Mouse (Mus musculus) adrenal gland, postnatal 36 days (tissue): Measurements from ENCODE around the gene Wnt4. TPM values are rescaled to one million over a fixed set of nuclear protein-coding genes. Genes with fewer than 3 reads are reported as not detected.

ENCODE experiments used
- DNase-seq, 2 experiments: peaks; one replicate each; pipeline ENCODE4 v3.0.0; 2021; ENCODE audit warnings: mixed read lengths in 1 of 2
- total RNA-seq, 2 experiments: library from RNA; stranded (reverse); gene quantifications; 2 replicates each; pipeline ENCODE4 v1.2.3; 2021

The Wnt4 gene
- total RNA-seq, 2 experiments from 2014 or later: 85.4 to 96.6 TPM

GRCm38 (mm10) chr4:137305831-137306576 is 28.7 kb downstream of the Wnt4 start:
- no peak for DNase-seq

DNA sequence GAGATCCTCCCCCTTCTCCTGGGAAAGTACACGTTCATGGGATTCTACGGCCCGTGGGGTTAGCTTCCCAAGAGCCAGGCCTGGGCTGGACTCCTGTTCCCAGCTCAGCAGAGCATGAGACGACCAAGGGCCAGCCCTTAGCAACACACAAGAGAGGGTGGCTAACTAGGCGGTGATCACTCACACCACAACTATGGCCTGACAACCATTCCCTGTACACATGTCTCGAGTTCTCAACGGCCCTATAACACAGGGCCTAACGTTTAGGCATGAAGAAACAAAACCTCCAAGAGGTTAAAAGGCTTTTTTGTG is 29.2 kb downstream of the Wnt4 start:
- no peak for DNase-seq

- DNase-seq: no peak
Measured at GRCm38 (mm10) chr4:137306991-137307706, 29.9 kb downstream of the Wnt4 start.

DNA sequence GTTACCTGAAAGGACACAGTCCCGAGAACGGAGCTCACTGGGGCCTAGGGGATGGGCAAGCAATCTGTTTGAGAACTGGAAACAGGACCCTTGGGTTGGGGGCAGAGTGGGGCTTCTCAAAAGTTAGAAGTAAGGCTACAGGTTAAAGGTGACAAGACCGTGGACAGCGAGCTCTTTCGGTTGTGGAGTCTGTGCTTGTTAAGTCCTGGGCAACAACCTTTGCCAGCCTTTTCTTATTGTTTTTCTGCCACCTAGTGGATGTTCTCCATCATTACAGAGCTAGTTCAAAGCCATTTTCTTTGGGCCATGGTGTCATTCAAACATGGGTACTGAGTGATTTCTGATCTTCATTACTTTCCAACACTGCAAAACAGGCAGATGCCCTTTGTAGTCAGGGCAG is 31.1 kb downstream of the Wnt4 start:
- no peak for DNase-seq

DNA sequence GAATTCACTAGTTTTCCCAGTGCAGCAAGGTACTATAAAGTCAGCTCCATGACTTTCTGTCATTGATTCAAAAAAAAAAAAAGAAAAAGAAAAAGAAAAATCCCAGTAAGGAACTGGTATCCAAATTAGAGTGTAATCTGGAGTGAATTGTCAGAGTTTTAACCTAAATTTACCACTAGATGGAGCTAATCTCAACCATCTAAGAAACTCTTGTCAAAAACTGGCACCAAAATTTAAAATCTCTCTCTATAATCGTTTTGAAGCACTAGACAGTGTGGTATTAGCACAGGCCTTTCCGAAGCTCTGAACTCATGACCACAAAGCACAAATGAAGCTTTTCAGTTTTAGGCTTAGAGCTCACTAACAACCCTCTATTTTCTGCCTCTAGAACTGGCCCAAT is 36.2 kb downstream of the Wnt4 start:
- no peak for DNase-seq

- no peak for DNase-seq
Measured at GRCm38 (mm10) chr4:137314561-137314960, 37.3 kb downstream of the Wnt4 start.

DNA sequence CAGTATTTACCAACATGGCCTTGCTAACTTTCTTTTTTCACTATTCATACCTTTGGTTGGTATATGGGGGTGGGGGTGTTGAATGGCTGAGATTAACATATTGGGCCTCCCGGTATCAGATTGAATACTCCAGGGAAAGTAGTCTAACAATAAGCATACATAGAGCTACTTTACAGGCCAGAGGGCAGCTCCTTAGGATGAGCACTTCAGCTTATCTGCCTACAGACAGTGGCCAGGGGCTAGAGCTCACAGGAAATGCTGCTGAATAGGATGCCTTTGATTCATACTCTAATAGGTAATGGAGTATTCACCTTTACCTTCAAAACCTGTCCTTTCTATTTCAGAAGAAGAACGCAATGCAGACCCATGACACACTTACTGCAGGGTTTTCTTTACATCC is 37.8 kb downstream of the Wnt4 start:
- no peak for DNase-seq

GRCm38 (mm10) chr4:137316027-137316770 is 38.9 kb downstream of the Wnt4 start:
- DNase-seq: no peak

- DNase-seq: no peak
Measured at GRCm38 (mm10) chr4:137324926-137325325, 47.6 kb downstream of the Wnt4 start.

DNA sequence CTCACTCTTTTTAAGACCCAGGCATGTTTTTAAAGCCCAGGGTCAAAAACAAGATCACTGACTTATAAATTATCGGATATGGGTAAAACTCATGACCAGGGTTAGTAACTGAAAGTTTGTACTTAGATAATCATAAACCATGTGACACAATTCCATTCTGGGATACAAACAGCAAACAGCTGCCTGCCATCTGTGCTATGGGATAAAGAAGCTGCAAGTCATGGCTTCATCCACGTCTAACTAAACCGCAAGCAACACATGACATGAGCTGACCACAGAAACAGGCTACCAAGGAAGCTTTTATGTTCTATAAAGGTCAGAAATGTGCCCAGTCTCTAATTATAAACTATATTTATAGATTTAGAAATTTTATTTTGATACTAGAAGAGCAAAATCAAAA is 49.2 kb downstream of the Wnt4 start:
- no peak for DNase-seq

GRCm38 (mm10) chr4:137332051-137332450 is 54.8 kb downstream of the Wnt4 start:
- no peak for DNase-seq

GRCm38 (mm10) chr4:137336468-137336867 is 59.2 kb downstream of the Wnt4 start:
- DNase-seq: peak; percentile 35 to 43

DNA sequence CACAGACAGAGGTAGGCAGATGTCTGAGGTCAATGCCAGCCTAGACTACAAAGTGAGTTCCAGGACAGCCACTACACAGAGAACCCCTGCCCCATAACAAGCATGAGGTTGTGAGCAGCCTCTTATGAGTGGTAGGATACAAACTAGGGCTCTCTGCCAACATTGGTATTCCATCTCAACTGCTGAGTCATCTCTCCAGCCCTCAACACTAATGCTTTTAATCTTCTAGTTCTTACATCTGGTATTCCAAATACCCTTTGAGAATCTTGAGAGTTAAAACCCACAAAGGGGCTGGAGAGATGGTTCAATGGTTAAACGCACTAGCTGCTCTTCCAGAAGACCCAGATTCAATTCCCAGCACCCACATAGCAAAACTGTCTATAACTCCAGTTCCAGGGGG is 62.1 kb downstream of the Wnt4 start:
- DNase-seq: peak; percentile 31 to 32

DNA sequence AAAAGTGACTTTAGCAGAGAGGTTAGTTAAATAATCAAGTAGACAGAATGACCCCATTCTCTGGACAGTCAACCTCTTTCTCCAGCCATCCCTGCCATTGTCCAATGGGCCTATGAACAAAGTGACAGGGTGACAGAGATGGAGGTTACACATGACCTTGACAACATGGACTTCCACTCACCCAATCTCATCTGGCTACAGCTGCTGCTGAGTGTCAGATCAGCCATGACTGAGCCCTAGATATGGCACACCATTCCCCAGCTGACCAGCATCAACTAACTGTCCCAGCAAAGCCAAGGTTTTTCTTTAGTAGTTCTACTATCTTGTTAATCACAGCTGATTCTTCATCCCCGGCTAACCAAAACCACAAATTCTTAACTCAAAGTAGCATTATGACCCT is 65.5 kb downstream of the Wnt4 start:
- no peak for DNase-seq

DNA sequence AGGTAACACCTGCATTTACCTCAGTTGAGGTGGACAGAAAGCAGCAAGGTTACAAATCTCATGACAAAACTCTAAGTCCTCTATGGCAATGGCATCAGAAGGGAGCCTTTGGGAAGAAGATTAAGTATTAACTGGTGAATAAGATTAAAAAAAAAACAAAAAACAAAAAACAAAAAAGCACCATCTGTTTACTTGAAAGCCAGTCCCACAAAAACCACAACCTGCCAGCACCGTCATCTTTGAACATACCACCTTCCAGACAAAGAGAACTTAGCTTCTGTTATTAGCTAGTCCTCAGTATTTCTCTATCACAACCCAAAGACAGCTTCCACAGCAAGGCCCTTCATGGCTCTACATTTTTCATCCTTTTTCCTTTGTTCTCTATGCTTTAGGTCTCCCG is 67.8 kb downstream of the Wnt4 start:
- no peak for DNase-seq

DNA sequence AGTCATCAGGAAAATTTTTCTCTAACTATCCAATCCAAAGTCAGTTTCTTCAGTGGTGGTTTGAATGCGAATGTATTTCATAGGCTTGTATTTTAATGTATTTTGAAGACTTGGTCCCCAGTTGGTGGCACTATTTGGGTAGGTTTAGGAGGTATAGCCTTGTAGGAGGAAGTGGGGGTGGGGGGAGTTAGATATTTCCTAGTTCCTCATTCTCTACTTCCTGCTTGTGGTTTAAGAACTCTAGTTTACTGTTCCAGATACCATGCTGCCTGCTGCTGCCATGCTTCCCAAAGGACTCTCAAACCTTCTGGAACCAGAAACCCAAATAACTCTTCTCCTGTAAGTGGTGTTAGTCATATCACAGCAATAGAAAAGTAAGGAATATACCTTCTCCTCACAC is 68.5 kb downstream of the Wnt4 start:
- DNase-seq: no peak

Other genes with a start within 250 kb of the Wnt4 start
- 10 to 100 TPM in 1 of 2 experiments, 1 to 10 TPM in 1; 7.9 to 14.0 TPM for gene Zbtb40, start 228.7 kb upstream of the Wnt4 start, total RNA-seq
- 100 to 1,000 TPM; 436 to 446 TPM for gene Cdc42, start 80.2 kb downstream of the Wnt4 start, total RNA-seq
- not detected for gene Cela3a, start 132.3 kb downstream of the Wnt4 start, total RNA-seq
- gene Cela3b, start 153.1 kb downstream of the Wnt4 start, total RNA-seq: not detected
- not detected for gene 1700013G24Rik, start 175.8 kb downstream of the Wnt4 start, total RNA-seq
- 100 to 1,000 TPM; 141 to 263 TPM for gene Hspg2, start 191.3 kb downstream of the Wnt4 start, total RNA-seq